Mouse (Mus musculus): ENCODE results near the gene Art5. TPM values are rescaled to one million over a fixed set of nuclear protein-coding genes. Genes with fewer than 3 reads are reported as not detected.
"Not testable (repeated sequence)": the region's sequence is repeated elsewhere in the genome, so short reads cannot be mapped to it uniquely, and the experiment has no call there.

Gene Art5
- total RNA-seq, 2 experiments from 2014 or later, result 18.3 to 30.4 TPM

DNA sequence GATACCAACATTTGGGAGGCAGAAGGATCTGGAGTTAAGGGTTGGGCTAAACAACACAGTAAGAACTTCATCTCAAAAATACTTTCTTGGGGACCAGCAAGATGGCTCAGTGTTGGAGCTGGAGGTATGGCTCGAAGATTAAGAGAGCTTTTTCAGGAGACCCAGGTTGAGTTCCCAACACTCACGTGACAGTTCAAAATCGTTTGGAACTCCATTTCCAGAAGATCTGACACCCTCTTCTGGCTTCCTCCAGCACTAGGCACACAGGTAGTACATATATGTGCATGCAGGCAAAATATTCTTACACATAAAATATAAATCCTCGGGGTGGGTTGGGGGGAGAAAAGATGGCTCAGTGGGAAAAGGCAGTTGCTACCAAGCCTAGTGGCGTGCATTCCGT, 42.9 kb downstream of the Art5 start:
- intact Hi-C loops (cut with DNase I), result loop anchor here (10.0 kb wide), 1 partner anchor 402 kb away; the partner anchor contains the start of gene Clpb
- H3K27ac ChIP-seq, result peak overlapping the region; percentile 92
- peak overlapping the region; percentile 77 for H3K4me3 ChIP-seq
- DNase-seq, result no peak
- TF ChIP-seq CTCF (IDR thresholded peaks at IDR 0.05), result no peak

DNA sequence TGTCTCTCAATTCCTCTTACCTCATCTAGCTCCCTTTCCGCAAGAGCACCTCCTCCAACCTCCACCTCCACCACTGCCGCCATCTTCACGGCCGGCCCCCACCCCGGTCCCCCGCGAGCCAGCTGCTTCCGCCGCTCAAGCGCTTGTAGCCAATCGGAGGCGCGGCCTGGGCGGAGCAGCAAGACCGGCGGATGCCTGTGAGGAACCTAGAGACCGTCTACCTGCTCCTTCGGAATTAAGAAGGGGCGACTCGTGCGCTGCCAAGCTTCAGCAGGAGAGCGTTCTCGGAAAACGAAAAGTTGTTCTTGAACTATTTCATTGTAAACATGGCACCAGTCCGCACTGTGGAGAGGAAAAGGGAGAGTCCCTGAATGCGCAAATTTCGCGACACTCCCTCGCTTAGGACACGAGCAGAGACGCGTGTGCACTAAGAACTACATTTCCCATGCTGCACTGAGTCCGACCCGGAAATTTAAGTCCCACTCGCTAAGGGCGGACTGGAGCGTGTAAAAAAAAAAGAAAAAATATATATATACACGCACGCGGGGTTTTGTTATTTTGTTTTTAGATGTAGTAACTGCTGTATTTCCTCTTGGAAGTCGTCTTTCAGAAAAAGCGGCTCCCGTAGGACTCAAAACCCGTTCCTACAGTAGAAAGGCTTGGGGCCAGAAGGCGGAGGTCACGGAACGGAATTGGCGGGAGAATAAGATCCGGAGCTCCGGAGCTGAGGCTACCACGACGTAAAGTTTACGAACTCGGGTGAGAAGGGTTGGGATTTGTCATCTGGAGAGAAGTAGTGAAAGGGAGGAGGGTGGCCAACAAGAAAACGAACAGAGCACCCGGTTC, 44.0 kb downstream of the Art5 start, which contains the start of the genes Rnf121, Xndc1 and Xntrpc:
Gene Rnf121 (minus strand): TSS at position 424 of the 846 bp plus-strand sequence.
Gene Xndc1 (plus strand): TSS at position 466 of the 846 bp plus-strand sequence.
Gene Xntrpc (plus strand): TSS at position 668 of the 846 bp plus-strand sequence.
- Histone ChIP-seq H3K4me3 (peak within 1 kb of the TSS; percentile 77), H3K27ac (peak within 1 kb of the TSS; percentile 92)
- peak; percentile 97 for DNase-seq
- TF ChIP-seq CTCF (IDR thresholded peaks at IDR 0.05), result no peak
- intact Hi-C loops (cut with DNase I), result loop anchor here (10.0 kb wide), 1 partner anchor 400 kb away; the partner anchor contains the start of gene Clpb

DNA sequence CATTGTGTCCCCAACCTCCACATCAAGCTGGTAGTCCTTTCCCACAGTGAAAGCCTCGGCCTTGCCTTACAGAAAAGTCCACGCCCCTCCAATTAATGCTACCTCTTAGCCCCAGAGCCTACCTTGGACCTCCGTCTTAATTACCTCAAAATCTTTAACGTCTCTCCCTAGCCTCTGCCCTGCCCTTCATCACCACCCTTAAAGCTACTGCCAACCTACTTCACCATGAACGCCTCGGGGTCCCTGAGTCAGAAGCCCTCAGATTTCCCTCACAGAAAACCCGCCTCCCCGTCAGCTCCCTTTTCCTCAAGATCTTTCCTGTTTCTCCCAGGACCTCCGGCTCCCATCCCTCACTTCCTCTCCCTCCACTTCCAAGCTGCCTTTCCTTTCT, 44.6 kb downstream of the Art5 start:
- no peak for DNase-seq
- H3K27ac ChIP-seq, result peak overlapping the region; percentile 92
- TF ChIP-seq CTCF (IDR thresholded peaks at IDR 0.05), result no peak
- intact Hi-C loops (cut with DNase I), result loop anchor here (5.0 to 10.0 kb wide), 2 partner anchors 132 to 400 kb away; partner anchors contain the start of genes Clpb, Lrrc51 and Numa1
- H3K4me3 ChIP-seq, result peak overlapping the region; percentile 77

DNA sequence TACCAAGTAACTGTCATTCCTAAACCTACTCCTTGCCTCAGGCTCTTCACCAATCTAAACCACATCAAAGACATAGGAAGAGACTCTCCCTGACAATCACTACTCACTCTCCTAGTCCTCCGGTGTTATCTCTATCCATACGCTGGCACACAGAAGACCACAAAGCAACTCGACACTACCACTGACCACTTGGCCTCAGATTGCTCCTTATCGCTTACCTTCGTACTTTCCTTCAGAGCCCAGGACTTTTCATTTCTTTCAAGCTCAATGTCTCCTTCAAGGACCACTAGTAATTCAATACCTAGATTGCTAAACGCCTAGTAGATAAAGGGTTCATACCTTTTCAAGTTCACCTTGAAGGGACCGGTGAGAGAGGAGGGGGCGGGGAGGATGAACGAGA, 45.4 kb downstream of the Art5 start:
- no peak for TF ChIP-seq CTCF (IDR thresholded peaks at IDR 0.05)
- H3K27ac ChIP-seq, result no peak overlapping the region
- intact Hi-C loops (cut with DNase I), result loop anchor here (5.0 to 10.0 kb wide), 2 partner anchors 132 to 399 kb away; partner anchors contain the start of genes Clpb, Lrrc51 and Numa1
- peak overlapping the region; percentile 77 for H3K4me3 ChIP-seq
- no peak for DNase-seq

DNA sequence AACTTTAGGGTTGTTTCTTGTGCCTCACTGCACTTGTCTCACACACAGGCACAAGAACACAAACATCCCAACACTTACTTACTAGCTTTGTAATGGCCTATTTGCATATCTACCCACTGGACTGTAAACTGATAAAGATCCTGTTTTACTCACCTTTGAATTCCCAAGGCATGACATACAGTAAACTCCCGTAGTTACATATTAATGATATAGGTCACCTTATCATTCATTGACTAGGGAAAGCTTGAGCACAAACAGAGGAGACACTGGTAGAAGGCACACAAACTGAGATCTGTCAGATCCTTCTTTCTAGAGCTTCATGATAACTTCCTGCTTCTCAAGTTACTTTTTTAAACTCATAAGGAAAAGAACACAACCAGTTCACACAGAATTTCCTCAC, 47.1 kb downstream of the Art5 start:
- Histone ChIP-seq H3K4me3 (no peak overlapping the region), H3K27ac (no peak overlapping the region)
- no peak for DNase-seq
- no peak for TF ChIP-seq CTCF (IDR thresholded peaks at IDR 0.05)
- intact Hi-C loops (cut with DNase I), result loop anchor here (5.0 to 10.0 kb wide), 2 partner anchors 130 to 397 kb away; partner anchors contain the start of genes Clpb, Lrrc51 and Numa1

DNA sequence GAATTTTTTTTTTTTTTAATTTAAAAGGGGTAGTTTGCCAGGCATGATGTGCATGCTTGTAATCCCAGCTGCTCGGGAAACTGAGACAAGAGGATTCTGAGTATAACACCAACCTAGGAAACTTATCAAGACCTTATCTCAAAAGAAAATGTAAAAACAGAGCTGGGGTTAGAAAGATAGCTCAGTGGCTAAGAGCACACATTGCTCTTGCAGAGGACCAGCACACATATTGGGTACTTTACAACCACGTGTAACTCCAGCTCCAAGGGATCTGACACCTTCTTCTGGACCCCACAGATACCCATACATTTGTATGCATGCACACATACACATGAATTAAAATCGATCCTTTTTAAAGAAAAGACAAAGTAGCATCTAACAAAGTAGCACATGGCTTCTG, 47.9 kb downstream of the Art5 start:
- intact Hi-C loops (cut with DNase I), result loop anchor here (5.0 to 10.0 kb wide), 2 partner anchors 129 to 397 kb away; partner anchors contain the start of genes Clpb, Lrrc51 and Numa1

DNA sequence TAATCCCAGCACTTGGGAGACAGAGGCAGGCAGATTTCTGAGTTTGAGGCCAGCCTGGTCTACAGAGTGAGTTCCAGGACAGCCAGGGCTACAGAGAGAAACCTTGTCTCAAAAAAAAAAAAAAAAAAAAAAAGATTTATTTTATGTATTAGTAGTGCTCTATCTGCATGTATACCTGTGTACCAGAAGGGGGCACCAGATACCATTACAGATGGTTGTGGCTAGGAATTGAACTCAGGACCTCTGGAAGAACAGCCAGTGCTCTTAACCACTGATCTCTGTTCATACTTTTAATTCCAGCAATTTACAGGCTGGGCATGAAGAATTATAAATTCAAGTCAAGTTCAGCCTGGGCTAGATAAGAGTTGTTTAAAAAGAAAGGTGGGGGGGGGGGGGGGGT, 60.8 kb downstream of the Art5 start:
- H3K4me3 ChIP-seq; H3K27ac ChIP-seq; DNase-seq; intact Hi-C loops (cut with DNase I): not testable (repeated sequence)
- peak; percentile 58 for TF ChIP-seq CTCF (IDR thresholded peaks at IDR 0.05)

More for the DNA sequence above, 47.9 kb downstream of the Art5 start:
- H3K27ac ChIP-seq, result no peak overlapping the region
- no peak overlapping the region for H3K4me3 ChIP-seq
- DNase-seq, result no peak
- TF ChIP-seq CTCF (IDR thresholded peaks at IDR 0.05), result no peak

Other genes with a start within 250 kb of the Art5 start
- 10 to 100 TPM; 17.3 to 26.6 TPM for gene Anapc15, start 245.8 kb downstream of the Art5 start, total RNA-seq (2021)
- 1 to 10 TPM; 2.4 to 2.8 TPM for gene Folr1, start 238.7 kb downstream of the Art5 start, total RNA-seq (2021)
- gene Lamtor1, start 203.6 kb downstream of the Art5 start, total RNA-seq (2021), result 100 to 1,000 TPM in 1 of 2 experiments, 10 to 100 TPM in 1; 93.2 to 107 TPM
- gene Tomt, start 203.1 kb downstream of the Art5 start, total RNA-seq (2021), result not detected
- gene Lrrc51, start 175.6 kb downstream of the Art5 start, total RNA-seq (2021), result 1 to 10 TPM; 4.1 to 4.2 TPM
- gene Numa1, start 175.4 kb downstream of the Art5 start, total RNA-seq (2021), result 10 to 100 TPM; 47.1 to 53.6 TPM
- gene Il18bp, start 90.8 kb downstream of the Art5 start, total RNA-seq (2021), result 1 to 10 TPM; 1.9 to 2.3 TPM
- 10 to 100 TPM; 23.3 to 25.7 TPM for gene Rnf121, start 44.0 kb downstream of the Art5 start, total RNA-seq (2021)
- 1 to 10 TPM; 4.4 to 6.5 TPM for gene Xndc1, start 44.0 kb downstream of the Art5 start, total RNA-seq (2021)
- 1 to 10 TPM in 1 of 2 experiments, under 1 TPM in 1; 0.50 to 1.2 TPM for gene Xntrpc, start 43.8 kb downstream of the Art5 start, total RNA-seq (2021)
- gene Trpc2, start 26.4 kb downstream of the Art5 start, total RNA-seq (2021), result 1 to 10 TPM in 1 of 2 experiments, under 1 TPM in 1; 0.10 to 1.3 TPM
- gene Art1, start 7.7 kb downstream of the Art5 start, total RNA-seq (2021), result 100 to 1,000 TPM; 480 to 491 TPM
- gene Chrna10, start 7.3 kb upstream of the Art5 start, total RNA-seq (2021), result not detected
- gene Nup98, start 100.7 kb upstream of the Art5 start, total RNA-seq (2021), result 10 to 100 TPM; 27.0 to 28.0 TPM
- 10 to 100 TPM; 27.2 to 29.4 TPM for gene Pgap2, start 100.7 kb upstream of the Art5 start, total RNA-seq (2021)
- gene Rhog, start 146.6 kb upstream of the Art5 start, total RNA-seq (2021), result 10 to 100 TPM; 14.7 to 17.0 TPM
- gene Stim1, start 158.3 kb upstream of the Art5 start, total RNA-seq (2021), result 100 to 1,000 TPM; 156 to 196 TPM